Mouse (Mus musculus) 3T3-L1 (cell line): ENCODE results near the gene Abcc12.

ENCODE experiments used
- DNase-seq: peaks from one replicate; pipeline ENCODE4 v3.0.0-alpha.2; 2015; ENCODE audit warnings: low read depth, low spot score

Gene Abcc12

DNA sequence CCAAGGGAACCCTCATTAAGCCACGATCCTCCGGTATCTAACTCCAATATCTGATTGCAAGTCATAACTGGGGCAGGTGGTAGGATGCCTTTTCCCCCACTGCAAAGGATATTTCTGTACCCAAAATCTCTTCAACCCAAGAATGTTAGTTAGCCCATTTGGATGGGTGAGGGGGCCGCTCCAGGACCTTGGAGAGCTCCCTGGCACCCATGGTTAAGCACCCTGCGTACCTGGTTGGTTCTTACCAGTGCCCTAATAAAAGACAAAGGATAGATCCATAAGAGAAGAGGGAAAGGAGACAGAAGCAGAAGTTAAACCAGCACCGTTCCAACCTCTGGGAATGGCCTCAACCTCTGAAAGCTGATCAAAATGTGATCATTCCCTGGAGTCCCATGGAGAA is 67.6 kb downstream of the Abcc12 start:
- no peak for DNase-seq

DNA sequence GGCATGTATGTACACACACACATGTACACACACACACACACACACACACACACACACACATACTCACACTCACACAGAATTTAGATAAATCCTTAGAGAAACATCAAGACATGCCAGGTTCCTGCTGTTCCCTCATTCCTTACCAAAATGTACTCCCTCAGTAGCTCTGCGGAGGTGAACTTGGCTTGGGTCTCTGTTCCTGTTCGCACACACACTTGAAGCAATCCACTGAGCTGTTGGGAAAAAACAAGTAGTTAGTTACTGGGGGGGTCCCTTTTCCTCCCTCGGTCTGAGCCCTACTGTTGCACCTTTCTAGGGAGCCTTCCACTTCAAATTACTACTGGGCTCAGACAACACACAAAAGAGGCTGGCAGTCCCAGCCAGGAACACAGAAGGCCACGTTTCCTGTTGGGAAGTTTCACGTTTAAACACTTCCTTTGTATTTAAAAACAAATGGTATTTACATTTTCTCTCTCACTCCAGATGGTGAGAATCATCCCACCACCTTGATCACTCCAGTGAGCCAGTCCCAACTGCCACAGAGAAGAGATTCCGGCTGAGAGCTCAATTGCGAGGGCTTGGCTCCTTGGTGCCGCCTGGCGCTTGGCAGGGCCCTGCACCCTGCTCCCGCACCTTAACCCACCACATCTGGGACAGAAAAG is 68.2 kb downstream of the Abcc12 start:
- no peak for DNase-seq

DNA sequence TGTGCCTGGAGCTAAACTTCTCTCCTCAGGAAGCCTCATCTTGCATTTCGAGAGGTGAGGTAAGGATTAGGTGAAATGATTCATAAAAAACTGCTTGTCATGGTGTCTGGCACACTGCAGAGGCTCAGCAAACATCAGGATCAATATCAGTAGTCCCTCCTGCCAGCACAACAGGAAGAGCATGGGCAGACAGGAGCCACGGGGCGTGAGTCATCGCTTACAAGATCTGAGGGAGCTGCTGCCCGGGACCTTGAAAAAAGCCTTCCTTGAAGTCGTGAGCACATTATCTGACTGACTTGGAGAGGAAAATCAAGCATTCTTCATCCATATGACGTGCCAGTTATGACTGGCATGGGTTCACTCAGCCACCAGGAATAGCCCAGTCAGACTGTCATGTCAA is 79.1 kb downstream of the Abcc12 start:
- DNase-seq, result peak; percentile 83

DNA sequence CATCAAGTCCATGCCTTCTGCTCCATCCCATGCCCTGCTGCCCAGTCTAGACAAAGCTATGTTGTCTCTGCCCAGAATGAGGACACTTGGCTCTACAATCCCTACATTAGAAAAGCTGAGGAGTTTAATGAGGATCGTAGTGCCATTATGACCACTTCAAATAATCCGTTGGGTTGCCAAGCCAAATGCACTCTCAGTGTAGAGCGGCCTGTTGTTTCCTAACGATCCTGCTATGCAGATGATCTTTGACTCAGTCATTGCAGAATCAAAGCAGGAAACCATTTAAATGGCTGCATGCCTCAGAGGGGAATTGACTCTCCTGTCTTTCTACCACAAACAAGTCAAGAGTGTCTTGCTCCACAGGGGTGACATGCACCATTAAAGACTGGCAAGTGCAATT is 85.4 kb downstream of the Abcc12 start:
- DNase-seq, result no peak

DNA sequence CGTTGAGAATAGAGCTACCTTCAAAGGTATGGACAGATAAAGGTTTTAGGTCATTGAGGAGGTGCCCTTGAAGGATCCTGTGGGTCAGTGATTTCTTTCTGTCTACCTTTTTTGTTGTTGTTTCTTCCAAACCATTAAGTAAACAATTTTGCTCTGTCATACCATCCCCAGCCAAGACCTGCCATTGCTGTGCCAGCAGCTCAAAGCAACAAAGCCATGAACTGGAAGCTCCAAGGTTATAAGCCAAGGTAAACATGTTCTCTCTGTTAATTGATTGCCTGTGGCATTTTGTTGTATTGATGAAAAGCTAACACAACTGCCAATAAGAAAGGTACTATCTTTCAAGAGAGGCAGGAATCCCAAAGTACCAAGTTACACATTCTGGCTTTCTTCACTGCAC is 86.6 kb downstream of the Abcc12 start:
- DNase-seq, result no peak

DNA sequence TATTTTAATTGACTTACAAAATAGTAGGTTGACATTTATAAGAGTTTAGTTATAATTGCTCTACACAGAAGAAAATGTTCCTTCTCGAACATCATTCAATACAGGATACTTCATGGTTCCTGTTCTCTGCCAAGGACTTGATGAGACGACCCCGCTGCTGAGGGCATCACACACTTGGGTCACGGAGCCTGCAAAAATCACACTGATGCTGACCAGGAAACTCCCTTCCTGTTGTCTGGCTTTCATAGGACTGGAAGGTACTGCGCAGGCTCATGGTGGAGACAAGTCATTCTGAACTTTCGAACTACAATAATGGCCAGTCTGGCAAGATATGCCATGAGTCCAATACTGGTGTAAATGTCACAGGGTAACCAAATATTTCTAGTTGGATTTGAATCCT is 95.1 kb downstream of the Abcc12 start:
- no peak for DNase-seq

DNA sequence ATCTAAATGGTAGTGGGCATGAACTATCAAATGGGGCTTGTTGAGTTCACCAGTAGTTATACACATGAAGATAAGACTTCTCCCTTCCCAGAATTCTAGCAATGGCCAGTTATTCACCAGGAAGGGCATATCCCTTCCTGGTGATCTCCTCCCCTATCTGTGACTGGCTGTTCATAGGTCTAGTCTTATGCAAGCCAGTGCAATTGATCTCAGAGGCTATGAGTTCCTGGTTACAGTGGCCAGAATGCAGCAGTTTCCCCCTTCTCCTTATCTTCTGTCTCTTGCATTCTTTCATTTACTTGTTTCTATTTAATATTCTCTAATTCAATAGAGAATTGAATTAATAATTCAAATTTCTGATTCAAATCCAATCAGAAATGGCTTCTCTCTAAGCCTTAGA is 96.2 kb downstream of the Abcc12 start:
- peak; percentile 52 for DNase-seq

DNA sequence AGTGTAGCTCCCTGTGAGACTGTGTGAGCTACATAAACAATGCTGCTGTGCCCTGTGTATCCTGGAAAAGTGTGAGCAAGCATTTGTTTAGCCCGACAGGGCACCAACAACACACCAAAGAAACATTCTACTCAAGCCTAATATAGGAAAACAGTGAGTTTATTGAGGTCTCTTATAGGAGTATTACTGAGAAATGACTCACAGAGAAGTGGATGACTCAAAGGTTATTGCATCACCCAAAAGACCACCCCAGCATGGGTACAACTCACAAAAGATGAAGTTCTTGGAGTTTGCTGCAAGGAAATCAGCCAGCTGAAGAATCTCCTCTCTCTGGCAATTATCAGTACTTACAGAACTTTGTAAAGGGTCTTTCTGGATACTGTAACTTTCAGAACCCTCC is 98.4 kb downstream of the Abcc12 start:
- DNase-seq, result peak; percentile 60

DNA sequence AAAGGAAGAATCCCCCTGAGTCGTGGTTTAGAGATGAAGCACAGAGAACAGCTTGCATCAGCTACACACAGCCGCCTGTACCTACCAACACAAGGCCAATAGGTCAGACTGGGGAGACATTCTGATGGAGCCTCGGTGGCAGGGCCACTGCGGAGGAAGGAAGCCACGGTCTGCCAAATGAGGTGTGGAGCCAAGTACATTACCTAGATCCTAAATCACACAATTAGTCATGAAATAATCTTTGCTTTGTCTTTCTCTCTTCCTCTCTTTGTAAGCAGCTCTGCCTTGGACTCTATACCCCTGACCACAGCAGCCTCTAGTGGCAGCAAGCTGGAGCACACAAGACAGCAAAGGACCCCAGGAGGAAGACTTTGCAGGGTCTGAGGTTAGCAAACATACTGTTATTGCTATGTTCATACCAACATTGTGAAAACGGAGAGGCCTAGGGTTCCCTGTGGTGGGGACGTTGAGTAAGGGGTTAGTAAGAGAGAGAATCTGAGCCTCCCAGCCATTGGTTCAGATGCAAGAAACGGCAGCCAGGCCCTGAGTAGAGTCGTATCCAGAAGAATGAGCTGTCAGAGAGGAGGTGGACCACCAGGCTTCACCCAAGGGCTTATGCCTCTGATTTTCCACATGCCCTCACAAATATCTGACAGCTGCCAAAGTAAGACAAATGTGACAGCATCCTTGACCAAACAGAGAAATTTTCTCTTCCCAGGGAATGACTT is 104.6 kb downstream of the Abcc12 start:
- DNase-seq, result peak; percentile 74

DNA sequence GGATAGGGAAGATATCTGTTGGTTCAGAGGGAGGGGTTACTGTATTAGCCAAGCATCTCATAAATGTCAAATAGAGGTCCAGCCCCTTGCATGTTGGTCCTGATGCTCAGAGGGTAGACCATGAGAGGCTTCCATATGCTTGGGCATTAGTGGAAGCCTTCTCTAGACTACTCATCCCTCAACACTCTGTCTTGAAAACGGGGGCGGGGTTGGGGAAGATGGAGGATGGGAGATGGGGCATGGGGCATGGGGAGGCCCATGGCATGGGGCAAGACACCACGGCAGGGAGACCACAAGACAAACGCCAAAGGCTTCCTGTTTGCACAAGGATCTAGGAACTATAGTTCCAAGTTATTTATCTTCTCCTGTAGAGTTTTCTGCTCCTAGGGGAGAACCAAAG is 106.0 kb downstream of the Abcc12 start:
- DNase-seq, result no peak

DNA sequence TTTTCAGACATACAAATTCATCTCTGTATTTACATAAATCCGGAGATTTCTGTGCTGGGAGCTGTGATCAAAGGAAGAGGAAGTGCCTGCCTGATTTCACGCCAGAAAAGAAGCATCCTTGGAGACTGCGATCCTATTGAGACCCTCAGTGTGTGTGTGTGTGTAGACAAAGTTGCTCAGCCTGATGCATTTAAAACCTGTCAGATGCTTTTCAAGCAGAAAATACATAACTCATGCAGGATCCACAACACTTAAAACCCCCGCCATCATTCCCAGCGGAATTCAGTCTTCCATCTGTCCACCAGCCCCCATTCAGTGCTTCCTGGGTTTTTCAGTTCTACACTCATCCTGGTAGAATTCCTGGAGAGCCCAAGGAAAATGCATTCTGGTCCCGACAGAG is 107.4 kb downstream of the Abcc12 start:
- no peak for DNase-seq

DNA sequence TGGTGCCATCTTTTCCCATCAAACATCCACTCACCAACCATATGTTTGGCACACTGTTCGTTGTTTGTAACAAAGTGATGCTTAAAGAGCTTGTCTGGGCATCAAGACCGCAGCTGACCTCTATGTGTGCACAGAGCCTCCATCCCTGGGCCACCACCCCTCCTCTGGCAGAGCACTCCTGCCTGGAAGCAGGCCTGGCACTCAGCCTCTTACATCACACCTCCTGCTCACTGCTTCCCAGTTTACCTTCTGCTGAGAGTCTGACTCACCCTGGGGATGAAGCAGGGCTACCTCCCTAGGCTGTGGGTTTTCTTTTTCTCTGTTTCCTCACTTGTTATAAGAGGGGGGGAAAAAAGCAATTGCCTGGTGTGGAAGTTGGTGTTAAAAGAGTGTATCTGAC is 109.8 kb downstream of the Abcc12 start:
- DNase-seq, result peak; percentile 76

DNA sequence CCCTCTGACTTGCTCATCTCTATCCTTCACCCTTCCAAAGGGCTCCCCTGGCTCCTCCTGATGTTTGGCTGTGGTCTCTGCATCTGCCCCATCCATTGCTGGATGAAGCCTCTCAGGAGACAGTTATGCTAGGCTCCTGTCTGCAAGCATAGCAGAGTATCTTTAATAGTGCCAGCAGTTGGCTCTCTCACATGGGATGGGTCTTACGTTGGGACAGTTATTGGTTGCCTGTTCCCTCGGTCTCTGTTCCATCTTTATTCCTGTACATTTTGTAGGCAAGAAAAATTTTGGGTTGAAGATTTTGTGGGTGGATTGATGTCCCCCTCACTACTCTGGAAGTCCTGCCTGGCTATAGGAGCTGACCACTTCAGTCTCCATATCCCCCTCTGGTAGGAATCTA is 117.3 kb downstream of the Abcc12 start:
- DNase-seq, result no peak

DNA sequence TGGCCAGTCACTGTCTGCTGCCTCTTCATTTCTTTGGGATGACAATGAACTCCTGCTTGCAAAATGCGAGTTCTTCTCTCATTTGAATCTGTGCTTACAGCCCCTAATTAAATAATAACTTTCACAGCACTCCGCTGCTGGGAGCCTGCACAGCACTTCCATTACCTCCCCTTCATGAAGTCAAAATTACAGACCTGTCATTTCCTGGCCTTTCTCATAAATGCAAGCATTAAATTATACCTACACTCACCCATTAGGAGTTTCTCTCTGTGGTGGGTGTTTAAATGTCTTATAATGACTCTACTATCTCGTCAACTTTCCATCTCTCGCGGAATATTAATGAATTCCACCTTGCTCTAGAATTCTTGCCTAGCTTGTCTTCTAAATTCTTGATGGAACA is 120.1 kb downstream of the Abcc12 start:
- no peak for DNase-seq

DNA sequence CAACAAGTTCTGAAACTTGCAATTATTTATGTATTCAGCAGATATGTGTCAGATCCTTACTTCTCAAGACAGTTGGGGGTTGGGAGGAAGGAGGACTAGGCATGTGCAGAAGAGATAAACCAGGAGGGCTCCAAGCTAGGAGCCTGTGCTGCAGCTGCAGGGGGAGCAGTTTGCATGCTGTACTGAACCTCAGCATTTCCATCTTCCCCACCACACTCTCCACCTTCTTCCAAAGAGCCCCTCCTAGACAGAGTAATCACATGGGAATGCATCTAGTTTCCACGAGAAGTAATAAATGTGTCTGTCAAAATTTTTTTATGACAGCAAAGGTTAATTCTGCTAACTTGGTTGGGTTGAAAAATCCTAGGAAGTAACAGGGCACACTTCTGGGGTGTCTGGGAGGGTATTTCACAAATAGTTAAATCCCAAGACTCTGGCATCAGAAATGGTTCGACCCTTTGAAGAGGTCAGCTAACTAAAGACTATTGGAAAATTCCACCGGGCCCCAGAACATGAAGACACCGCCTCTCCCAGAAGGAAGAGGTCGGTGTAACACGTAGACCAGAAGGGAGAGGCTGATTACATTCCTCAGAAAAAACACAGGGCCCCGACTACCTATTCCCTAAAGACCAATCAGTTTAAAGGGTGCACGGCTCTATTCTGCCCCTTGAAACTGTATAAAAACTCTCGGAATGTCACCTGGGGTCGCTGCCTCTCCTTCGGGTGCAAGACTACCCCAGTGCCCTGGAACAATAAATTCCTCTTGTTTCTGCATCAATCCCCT is 126.6 kb downstream of the Abcc12 start:
- DNase-seq, result no peak

DNA sequence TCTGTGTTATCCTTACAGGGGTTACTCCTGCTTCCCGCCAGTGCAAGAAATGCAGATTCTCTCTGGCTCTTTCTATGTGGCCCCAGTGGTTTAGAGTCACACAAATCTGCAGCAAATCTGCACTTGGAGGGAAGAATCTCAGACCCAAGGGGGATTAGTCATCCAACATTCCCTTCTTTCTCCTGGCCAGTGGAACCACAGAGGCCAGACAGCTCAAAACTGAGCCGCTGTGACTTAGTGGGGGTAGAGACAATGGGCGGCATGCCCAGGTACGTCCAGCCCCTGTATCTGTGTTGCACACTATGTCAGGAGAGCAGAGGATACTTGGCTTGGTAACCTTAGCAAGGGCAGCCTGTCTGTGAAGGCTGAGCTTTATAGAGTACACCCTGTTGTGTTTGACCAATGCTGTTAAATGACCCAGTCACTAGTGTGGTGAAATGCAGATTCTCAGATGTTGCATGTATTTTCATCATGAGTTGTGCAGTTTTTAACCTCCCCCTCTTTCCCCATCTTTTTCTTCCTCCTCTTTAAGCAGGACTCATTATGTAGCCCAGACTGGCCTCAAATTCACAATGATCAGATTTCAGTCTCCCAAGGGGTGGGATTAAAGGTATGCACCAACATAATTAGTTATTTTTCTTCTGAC is 130.5 kb downstream of the Abcc12 start:
- peak; percentile 97 for DNase-seq

DNA sequence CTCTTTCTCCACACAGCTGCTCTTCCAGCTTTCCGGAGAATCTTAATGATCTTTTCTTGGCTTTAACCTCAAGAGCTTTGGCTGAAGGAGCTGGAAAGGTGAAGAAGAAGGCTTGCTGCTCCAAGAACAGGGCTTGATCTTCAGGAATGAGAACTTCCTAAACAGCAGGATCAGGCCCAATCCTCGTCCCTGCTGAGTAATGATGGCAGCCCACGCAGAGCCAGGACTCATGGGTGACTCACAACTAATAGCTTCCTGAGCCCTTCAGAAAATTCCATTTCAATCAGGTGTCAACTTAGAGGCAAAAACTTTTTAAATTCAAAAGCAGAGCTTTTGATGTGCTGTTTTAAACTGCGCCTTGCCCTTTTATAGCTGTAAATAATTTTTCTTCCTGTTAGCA is 135.0 kb downstream of the Abcc12 start:
- peak; percentile 93 for DNase-seq

DNA sequence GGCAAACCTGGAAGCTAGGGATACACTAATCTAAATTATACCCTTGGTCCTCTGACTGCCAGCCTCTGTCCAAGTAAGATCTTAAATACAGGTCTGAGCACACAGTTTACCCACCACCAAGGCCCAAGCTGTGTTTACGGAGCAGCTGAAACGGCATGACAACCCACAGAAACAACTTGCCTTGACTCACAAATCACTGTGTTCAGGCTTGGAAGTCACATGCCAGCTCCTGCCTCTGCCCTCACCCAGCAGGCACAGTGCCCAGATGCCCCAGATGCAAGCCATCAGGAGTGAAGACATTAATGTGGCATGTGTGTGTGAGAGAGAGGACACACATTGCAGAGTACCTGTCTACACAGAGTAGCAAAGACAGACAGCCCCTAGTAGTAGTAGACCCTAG is 136.7 kb downstream of the Abcc12 start:
- DNase-seq, result peak; percentile 78

DNA sequence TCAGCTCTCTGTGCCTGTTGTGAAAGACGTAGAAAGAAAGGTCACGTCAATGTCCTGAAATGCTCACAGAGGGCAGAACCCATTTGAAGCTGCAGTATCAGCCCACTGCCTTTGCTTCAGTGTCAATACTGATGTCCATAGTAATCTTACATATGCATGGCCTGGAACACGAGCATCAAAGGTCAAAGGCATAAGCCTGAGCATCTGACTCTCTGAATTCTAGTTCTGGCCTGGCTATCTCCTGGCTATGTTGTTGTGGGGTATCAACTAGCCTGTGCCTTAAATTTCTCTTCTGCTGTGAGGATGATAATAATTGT is 141.5 kb downstream of the Abcc12 start:
- DNase-seq, result no peak

DNA sequence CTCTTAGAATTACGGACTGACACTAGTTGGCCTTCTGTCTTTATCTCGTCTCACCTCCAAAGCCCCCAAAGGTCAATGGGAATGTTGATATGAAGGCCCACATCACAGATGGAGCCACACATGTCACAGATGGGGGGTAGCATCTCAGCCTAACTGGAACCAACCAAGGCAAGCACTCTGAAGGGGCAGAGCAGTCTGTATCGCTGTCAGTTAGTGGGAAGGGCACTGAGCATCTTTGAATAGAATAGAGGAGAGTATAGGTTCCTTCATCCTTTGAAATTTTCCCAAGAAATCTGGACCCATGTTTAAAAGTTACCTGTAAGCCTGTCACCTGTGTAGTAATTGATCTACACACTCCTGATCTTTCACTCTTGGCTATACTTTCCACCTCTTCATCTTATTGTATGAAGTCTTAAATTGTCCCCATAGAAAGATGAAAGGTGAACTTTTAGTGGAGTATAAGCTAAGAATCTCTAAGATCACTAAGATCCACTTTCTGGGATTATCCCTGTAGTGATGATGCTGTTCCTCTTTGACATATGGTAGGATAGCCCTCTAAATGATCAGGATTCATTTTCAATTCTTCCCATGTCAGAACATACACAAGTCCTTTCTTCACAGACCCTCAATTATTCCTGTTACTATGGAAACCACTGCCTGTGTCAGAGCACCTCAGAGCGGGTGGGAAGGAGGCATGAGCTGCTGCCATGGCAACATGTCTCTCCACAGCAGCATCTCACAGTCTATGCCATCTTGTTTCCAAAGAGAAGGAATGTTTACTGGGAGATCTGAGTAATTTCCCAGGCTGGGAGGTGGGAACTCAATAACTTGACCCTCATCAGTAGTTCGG is 142.1 kb downstream of the Abcc12 start:
- no peak for DNase-seq

DNA sequence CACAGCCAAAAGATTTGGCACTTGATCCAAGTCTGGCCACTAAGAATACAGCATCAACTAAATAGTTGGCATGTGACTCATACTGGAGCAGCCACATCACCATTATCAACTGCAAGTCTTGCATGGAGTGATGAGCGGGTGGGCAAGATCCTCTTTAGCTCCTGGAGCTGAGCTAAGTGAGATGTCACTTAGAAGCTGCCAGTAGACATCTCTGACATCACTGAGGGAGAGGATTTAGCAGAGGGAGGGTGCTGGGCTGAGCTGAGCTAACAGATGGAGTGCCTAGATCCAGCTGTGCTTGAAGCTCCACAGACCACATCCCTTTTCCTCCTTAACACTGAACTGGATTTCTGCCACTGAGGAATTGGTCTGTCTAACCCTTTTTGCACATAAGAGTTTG is 143.1 kb downstream of the Abcc12 start:
- peak; percentile 93 for DNase-seq
